Mouse (Mus musculus) stomach, embryonic 14.5 days (tissue): Measurements from ENCODE around the gene Cdk6. TPM values are rescaled to one million over a fixed set of nuclear protein-coding genes. Genes with fewer than 3 reads are reported as not detected.

Experiments used
- ATAC-seq: fragments of 200-750 bp; cut with Nextera tagmentation; 2 replicates; pipeline ENCODE4 v1.8.0; 2017; ENCODE audit warnings: low read depth, moderate TSS enrichment; ENCODE audit not compliant: insufficient number of reproducible peaks, insufficient read depth, low FRiP score
- H3K27ac ChIP-seq: fragments of 300-500 bp; sonication (generic); 2 replicates; pipeline ENCODE4 v1.5.1; 2014; ENCODE audit warnings: mild to moderate bottlenecking, low read length, moderate library complexity, mixed read lengths
- H3K27me3 ChIP-seq: fragments of 300-500 bp; sonication (generic); 2 replicates; pipeline ENCODE4 v1.6.1; 2014; ENCODE audit warnings: low read length, control low read depth, mixed read lengths; ENCODE audit not compliant: control insufficient read depth, insufficient read depth
- H3K36me3 ChIP-seq: fragments of 300-500 bp; sonication (generic); 2 replicates; pipeline ENCODE4 v1.6.1; 2014; ENCODE audit warnings: mild to moderate bottlenecking, control low read depth, low read length, moderate library complexity, mixed read lengths; ENCODE audit not compliant: control insufficient read depth, insufficient read depth
- H3K4me1 ChIP-seq: fragments of 300-500 bp; sonication (generic); 2 replicates; pipeline ENCODE4 v1.6.1; 2014; ENCODE audit warnings: low read length, control low read depth, mixed read lengths; ENCODE audit not compliant: control insufficient read depth, insufficient read depth
- H3K4me2 ChIP-seq: fragments of 300-500 bp; sonication (generic); replicated peaks from 2 replicates; pipeline ENCODE4 v1.6.1; 2014; ENCODE audit warnings: low read depth, low read length, control low read depth
- H3K4me3 ChIP-seq: fragments of 300-500 bp; sonication (generic); 2 replicates; pipeline ENCODE4 v1.5.1; 2014; ENCODE audit warnings: low read depth, low read length, control low read depth
- H3K9ac ChIP-seq: fragments of 300-500 bp; sonication (generic); replicated peaks from 2 replicates; pipeline ENCODE4 v1.6.1; 2014; ENCODE audit warnings: low read depth, mild to moderate bottlenecking, control low read depth, low read length, moderate library complexity, mixed read lengths
- H3K9me3 ChIP-seq: fragments of 300-500 bp; sonication (generic); 2 replicates; pipeline ENCODE4 v1.6.1; 2016; ENCODE audit warnings: low read depth, low read length, control low read depth; ENCODE audit not compliant: control insufficient read depth
- WGBS: fragments of 180-500 bp; shearing (Covaris S2); extraction: QIAGEN DNeasy Blood & Tissue Kit; methylation state at CpG from one replicate; pipeline ENCODE4 v1.1.7; 2014; 5-methylcytosine and 5-hydroxymethylcytosine counted together
- polyA plus RNA-seq: library from polyadenylated mRNA; unstranded; fragments of >200 nt; fragmentation: Nextera tagmentation; extraction: Ambion mirVana; gene quantifications from 2 replicates; pipeline ENCODE4 v1.2.1, GENCODE M21; 2014

Cdk6 gene
- polyA plus RNA-seq, 1 experiment from 2014 or later: 36.8 TPM

DNA sequence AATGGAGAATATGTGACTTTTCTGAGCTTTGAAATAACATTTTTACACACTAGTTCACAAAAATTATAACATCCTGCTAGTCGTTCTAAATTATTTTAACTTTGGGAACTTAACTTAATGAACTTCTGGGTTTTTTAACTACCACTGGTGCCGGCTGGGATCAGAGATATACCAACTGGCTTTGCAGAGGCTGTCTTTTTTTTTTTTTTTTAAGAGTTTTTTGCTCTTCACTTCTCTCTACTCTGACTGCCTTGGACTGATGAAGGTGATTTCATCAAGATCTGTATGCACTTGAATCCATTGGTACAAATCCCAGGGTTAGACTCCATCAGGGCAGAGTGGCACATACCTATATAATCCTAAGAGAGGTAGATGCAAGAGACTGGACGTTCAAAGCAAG lies 11.5 kb downstream of the Cdk6 start:
- WGBS: 77% methylated on average over 3 of the region's 3 CpGs
- Histone ChIP-seq H3K4me3 (no peak overlapping the region), H3K36me3 (no peaks in the 10 kb centered on the region), H3K4me1 (no peaks in the 10 kb centered on the region), H3K27me3 (no peaks in the 10 kb centered on the region), H3K27ac (no peak overlapping the region), H3K9ac (no peak overlapping the region), H3K9me3 (no peaks in the 10 kb centered on the region), H3K4me2 (no peak overlapping the region)
- no peak for ATAC-seq

DNA sequence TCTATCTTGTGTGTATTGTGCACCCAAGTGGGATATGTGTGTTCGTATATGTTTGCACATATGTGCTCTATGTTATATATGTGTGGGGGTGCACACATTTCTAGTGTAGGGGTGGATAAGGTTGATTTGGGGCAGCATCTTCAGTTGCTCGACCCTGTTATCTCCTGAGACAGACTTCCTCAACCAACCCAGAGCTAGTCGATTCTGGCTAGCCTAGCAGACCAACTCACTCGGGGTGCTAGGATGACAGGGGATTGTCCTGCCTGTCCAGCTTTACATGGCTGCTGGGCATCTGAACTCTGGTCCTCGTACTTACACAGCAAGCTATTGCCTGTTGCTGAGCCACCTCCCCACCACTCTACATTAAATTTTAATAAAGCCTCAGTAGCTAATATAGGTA lies 13.0 kb downstream of the Cdk6 start:
- no peak for ATAC-seq
- Histone ChIP-seq H3K9me3 (no peaks in the 10 kb centered on the region), H3K4me2 (no peak overlapping the region), H3K27ac (no peak overlapping the region), H3K4me3 (no peak overlapping the region), H3K27me3 (no peaks in the 10 kb centered on the region), H3K9ac (no peak overlapping the region), H3K4me1 (peaks cover 3% of the 10 kb centered on the region; the same call in 1 of the 2 replicates), H3K36me3 (no peaks in the 10 kb centered on the region)
- WGBS: 88% methylated on average over 5 of the region's 5 CpGs

DNA sequence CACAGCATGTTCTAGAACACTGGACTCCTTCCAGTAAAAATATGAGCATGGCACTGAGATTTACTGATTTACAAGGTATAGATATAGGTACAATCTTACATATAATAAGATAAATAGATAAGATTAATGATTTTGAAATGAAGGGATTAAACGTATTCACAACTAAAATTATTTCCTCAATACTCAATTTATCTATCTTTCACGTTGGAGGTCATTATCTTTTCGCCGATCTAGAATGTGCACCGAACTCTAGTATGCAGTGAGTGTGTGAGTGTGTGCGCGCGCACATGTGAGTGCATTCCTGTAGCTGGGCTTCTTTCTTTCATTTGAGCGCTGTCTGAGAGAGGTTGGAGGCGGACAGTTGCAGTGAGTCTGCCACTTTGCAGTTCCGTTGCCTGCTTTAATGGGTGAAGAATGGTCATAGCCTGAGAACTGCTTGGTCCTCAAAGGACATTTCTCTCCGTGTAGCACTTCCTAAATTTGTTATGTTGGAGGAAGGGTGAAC lies 13.8 kb downstream of the Cdk6 start:
- no peak overlapping the region for H3K9ac ChIP-seq
- no peak for ATAC-seq
- no peaks in the 10 kb centered on the region for H3K9me3 ChIP-seq
- no peak overlapping the region for H3K27ac ChIP-seq
- 90% methylated on average over 12 of the region's 12 CpGs for WGBS
- no peak overlapping the region for H3K4me3 ChIP-seq
- peaks cover 3% of the 10 kb centered on the region; the same call in 1 of the 2 replicates for H3K4me1 ChIP-seq
- no peaks in the 10 kb centered on the region for H3K27me3 ChIP-seq
- H3K36me3 ChIP-seq: no peaks in the 10 kb centered on the region
- H3K4me2 ChIP-seq: no peak overlapping the region

DNA sequence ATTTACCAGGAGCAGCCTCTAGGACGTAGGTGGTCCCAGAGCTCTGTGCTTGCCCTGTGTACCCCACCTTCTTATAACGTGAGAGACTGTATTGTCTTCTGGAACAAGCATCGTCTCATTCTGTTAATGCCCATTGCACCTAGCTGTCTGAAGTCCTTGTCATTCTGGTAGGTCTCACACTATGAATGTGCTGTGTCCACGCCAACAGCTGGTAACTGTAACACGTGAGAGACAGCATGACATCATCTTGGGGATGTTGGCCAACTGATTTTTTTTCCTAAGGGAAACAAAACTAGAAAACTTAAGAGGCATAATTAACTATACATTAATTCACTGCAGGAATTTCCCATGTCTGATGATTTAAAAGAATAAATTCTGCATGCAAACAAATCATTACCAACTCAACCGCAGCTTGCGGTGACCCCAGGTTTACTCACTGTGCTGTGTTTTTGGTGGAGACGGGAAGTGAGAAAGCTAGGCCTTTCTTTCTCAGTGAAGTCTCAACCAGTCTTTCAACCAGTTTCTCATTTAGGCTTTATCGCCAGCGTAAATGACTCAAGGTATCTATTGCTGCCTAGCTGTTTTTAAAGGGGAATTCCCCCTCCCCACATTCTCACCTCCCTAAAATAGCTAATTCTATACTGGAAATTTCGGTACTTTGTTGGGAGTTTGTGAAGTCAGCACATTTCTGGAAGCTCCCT lies 14.4 kb downstream of the Cdk6 start:
- no peak for ATAC-seq
- Histone ChIP-seq H3K4me2 (no peak overlapping the region), H3K27ac (no peak overlapping the region), H3K4me3 (no peak overlapping the region), H3K4me1 (peaks cover 3% of the 10 kb centered on the region; the same call in 1 of the 2 replicates), H3K9me3 (no peaks in the 10 kb centered on the region), H3K9ac (no peak overlapping the region), H3K27me3 (no peaks in the 10 kb centered on the region), H3K36me3 (no peaks in the 10 kb centered on the region)
- 73% methylated on average over 11 of the region's 11 CpGs for WGBS

DNA sequence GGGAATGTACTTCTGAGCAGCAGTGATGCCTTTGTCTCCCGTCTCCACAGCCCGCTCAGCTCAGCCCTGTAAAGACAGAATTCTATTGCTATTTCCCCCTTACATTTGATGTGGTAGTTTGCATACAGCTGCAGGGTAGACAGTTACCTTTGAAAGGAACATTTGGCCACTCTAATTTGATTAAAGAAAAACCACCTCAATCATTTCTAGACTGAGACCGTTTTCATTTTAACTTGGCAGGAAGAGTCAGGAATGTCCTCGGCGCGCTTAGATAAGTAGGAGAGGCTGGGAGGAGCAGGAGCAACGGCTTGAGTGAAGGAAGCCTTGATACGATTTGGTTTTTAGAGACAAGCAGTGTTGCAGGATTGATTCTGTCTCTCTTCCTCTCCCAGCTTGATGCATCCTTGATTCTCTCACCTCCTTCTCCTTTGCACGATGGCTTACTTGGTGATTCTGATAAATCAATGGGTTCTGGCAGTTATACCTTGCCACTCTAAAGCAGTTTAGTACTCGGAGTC lies 15.0 kb downstream of the Cdk6 start:
- Histone ChIP-seq H3K36me3 (no peaks in the 10 kb centered on the region), H3K27me3 (no peaks in the 10 kb centered on the region), H3K9me3 (no peaks in the 10 kb centered on the region), H3K9ac (no peak overlapping the region), H3K4me1 (peaks cover 3% of the 10 kb centered on the region; the same call in 1 of the 2 replicates), H3K4me2 (no peak overlapping the region), H3K27ac (no peak overlapping the region), H3K4me3 (no peak overlapping the region)
- ATAC-seq: no peak
- WGBS: 78% methylated on average over 10 of the region's 10 CpGs

DNA sequence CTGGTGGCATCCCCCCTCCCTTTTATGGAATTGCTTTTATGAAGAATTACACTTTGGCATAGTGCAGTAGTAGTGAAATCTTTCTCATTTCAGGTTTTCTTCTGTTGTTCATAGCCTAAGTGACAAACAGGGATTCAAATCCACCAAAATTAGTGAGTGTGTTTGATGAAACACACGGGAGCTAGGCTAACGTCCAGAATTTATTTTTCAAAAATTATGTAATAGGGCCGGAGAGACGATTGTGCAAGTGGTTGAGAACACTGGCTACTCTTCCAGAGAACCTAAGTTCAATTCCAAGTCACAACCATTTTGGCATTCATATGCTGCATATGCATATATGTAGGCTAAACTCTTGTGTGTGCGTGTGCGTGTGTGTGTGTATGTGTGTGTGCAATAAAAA lies 16.2 kb downstream of the Cdk6 start:
- Histone ChIP-seq H3K36me3 (no peaks in the 10 kb centered on the region), H3K4me3 (no peak overlapping the region), H3K4me1 (peaks cover 8% of the 10 kb centered on the region), H3K27me3 (no peaks in the 10 kb centered on the region), H3K4me2 (no peak overlapping the region), H3K9ac (no peak overlapping the region), H3K9me3 (no peaks in the 10 kb centered on the region), H3K27ac (no peak overlapping the region)
- 94% methylated on average over 6 of the region's 6 CpGs for WGBS
- ATAC-seq: no peak

DNA sequence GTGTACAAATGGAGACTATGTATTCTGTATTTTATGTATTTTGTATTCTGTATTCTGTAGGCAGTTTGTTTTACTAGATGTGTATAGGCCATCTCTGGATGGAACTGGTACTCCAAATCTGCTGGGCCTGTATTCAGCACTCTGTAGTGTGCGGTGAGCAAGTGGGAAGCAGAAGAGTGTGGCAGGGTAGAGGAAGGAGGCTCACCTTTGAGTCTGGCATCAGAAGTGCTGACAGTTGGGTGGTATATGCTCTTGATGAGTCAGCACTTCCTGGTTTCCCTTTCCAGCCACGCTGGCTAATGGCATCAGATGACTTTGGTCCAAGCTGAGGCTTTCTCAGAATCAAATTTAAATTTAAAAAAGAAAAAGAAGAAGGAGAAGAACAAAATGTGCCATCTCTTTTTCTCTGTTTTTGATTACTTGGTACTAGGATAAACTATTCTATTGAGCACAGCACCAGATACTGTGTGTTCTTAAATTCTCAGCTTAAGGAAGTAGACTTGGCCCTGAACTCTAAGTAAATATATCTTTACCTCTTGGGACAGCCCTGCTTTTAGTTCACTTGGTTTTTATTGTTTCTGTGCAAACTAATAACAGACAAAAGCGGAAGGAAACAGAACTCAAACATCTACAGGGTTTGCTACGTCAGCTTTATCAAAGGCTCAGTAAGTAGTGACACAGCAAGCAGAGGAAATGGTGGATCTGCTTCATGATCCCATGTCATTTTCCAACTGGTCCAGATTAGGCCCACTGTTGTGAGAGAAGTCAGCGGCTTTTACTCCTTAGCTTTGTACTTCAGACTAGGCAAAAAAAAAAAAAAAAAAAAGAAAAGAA lies 17.6 kb downstream of the Cdk6 start:
- H3K27ac ChIP-seq: no peak overlapping the region
- 77% methylated on average over 5 of the region's 5 CpGs for WGBS
- H3K9ac ChIP-seq: no peak overlapping the region
- H3K36me3 ChIP-seq: no peaks in the 10 kb centered on the region
- peaks cover 17% of the 10 kb centered on the region for H3K4me1 ChIP-seq
- H3K4me2 ChIP-seq: no peak overlapping the region
- H3K4me3 ChIP-seq: no peak overlapping the region
- H3K27me3 ChIP-seq: no peaks in the 10 kb centered on the region
- H3K9me3 ChIP-seq: no peaks in the 10 kb centered on the region
- ATAC-seq: no peak

DNA sequence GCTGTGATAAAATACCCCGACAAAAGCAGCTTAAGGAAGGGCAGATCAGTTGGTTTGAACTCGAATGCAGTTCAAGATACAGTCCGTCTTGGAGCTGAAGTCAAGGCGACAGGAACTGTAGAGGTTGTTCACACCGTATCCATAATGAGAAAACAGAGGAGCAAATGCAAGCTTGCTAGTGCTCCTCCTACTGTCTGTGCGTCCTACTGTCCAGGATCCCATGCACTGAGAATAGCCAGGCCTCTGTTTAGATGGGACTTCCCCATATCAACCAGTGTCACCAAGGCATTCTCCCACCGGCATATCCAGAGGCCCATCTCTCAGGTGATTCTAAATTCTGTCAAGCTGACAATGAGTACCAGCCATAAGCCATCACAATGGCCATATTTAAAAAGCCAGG lies 18.6 kb downstream of the Cdk6 start:
- WGBS: 77% methylated on average over 7 of the region's 7 CpGs
- Histone ChIP-seq H3K4me3 (no peak overlapping the region), H3K4me1 (peaks cover 20% of the 10 kb centered on the region), H3K4me2 (no peak overlapping the region), H3K27me3 (no peaks in the 10 kb centered on the region), H3K36me3 (no peaks in the 10 kb centered on the region), H3K9me3 (no peaks in the 10 kb centered on the region), H3K27ac (no peak overlapping the region), H3K9ac (no peak overlapping the region)
- no peak for ATAC-seq
